Mouse (Mus musculus): Measurements from ENCODE around the gene Tmem160. TPM values are rescaled to one million over a fixed set of nuclear protein-coding genes. Genes with fewer than 3 reads are reported as not detected.

Tmem160 gene
- polyA plus RNA-seq, 1 experiment from 2014 or later: 71.4 TPM

GRCm38 (mm10) chr7:16471549-16471948 is 19.0 kb downstream of the Tmem160 start:
- Histone ChIP-seq H3K4me3 (ENCODE audit: low read depth, low read length) (no peak overlapping the region), H3K36me3 (ENCODE audit: control insufficient read depth, insufficient read depth, low read length) (no peaks in the 10 kb centered on the region), H3K27ac (replicated peaks; ENCODE audit: low read depth, low read length) (no peak overlapping the region), H3K4me2 (ENCODE audit: low read depth, severe bottlenecking) (no peak overlapping the region), H3K27me3 (ENCODE audit: control insufficient read depth, insufficient read depth, low read length) (peaks cover 52% of the 10 kb centered on the region), H3K9me3 (ENCODE audit: control insufficient read depth, low read length) (no peaks in the 10 kb centered on the region; the same call in 1 of the 2 replicates), H3K4me1 (ENCODE audit: control insufficient read depth, insufficient read depth, low read length) (peaks cover 4% of the 10 kb centered on the region; the same call in 1 of the 2 replicates), H3K9ac (ENCODE audit: low read length) (no peak overlapping the region)
- WGBS: 43% methylated on average over 9 of the region's 9 CpGs
- ATAC-seq (ENCODE audit: insufficient number of reproducible peaks, low FRiP score, low TSS enrichment, low read depth) (no peak), DNase-seq (ENCODE audit: low spot score) (peak; percentile 50)

- 7% methylated on average over 17 of the region's 17 CpGs for WGBS
Observed at GRCm38 (mm10) chr7:16472116-16472709, 19.6 kb downstream of the Tmem160 start.

GRCm38 (mm10) chr7:16473847-16474246 is 21.3 kb downstream of the Tmem160 start:
- Histone ChIP-seq H3K9me3 (ENCODE audit: control insufficient read depth, low read length) (peaks cover 2% of the 10 kb centered on the region; the same call in 1 of the 2 replicates), H3K27ac (replicated peaks; ENCODE audit: low read depth, low read length) (no peak overlapping the region), H3K4me1 (ENCODE audit: control insufficient read depth, insufficient read depth, low read length) (peaks cover 4% of the 10 kb centered on the region; the same call in 1 of the 2 replicates), H3K4me3 (ENCODE audit: low read depth, low read length) (no peak overlapping the region), H3K27me3 (ENCODE audit: control insufficient read depth, insufficient read depth, low read length) (peaks cover 64% of the 10 kb centered on the region), H3K9ac (ENCODE audit: low read length) (no peak overlapping the region), H3K4me2 (ENCODE audit: low read depth, severe bottlenecking) (no peak overlapping the region), H3K36me3 (ENCODE audit: control insufficient read depth, insufficient read depth, low read length) (no peaks in the 10 kb centered on the region)
- DNase-seq (ENCODE audit: low spot score) (no peak), ATAC-seq (ENCODE audit: insufficient number of reproducible peaks, low FRiP score, low TSS enrichment, low read depth) (no peak)
- 35% methylated on average over 8 of the region's 8 CpGs for WGBS

More at GRCm38 (mm10) chr7:16472116-16472709, 19.6 kb downstream of the Tmem160 start:
- Histone ChIP-seq H3K36me3 (ENCODE audit: control insufficient read depth, insufficient read depth, low read length) (no peaks in the 10 kb centered on the region), H3K4me1 (ENCODE audit: control insufficient read depth, insufficient read depth, low read length) (peaks cover 4% of the 10 kb centered on the region; the same call in 1 of the 2 replicates), H3K4me3 (ENCODE audit: low read depth, low read length) (no peak overlapping the region), H3K9me3 (ENCODE audit: control insufficient read depth, low read length) (peaks cover 2% of the 10 kb centered on the region; the same call in 1 of the 2 replicates), H3K27me3 (ENCODE audit: control insufficient read depth, insufficient read depth, low read length) (peaks cover 59% of the 10 kb centered on the region), H3K9ac (ENCODE audit: low read length) (no peak overlapping the region), H3K27ac (replicated peaks; ENCODE audit: low read depth, low read length) (no peak overlapping the region), H3K4me2 (ENCODE audit: low read depth, severe bottlenecking) (no peak overlapping the region)
- DNase-seq (ENCODE audit: low spot score) (no peak), ATAC-seq (ENCODE audit: insufficient number of reproducible peaks, low FRiP score, low TSS enrichment, low read depth) (no peak)

GRCm38 (mm10) chr7:16474445-16474844 is 21.9 kb downstream of the Tmem160 start:
- no peak for ATAC-seq (ENCODE audit: insufficient number of reproducible peaks, low FRiP score, low TSS enrichment, low read depth)
- WGBS: 6% methylated on average over 33 of the region's 33 CpGs
- H3K4me1 ChIP-seq (ENCODE audit: control insufficient read depth, insufficient read depth, low read length): peaks cover 4% of the 10 kb centered on the region; the same call in 1 of the 2 replicates
- no peaks in the 10 kb centered on the region for H3K36me3 ChIP-seq (ENCODE audit: control insufficient read depth, insufficient read depth, low read length)
- peaks cover 2% of the 10 kb centered on the region; the same call in 1 of the 2 replicates for H3K9me3 ChIP-seq (ENCODE audit: control insufficient read depth, low read length)
- no peak overlapping the region for H3K27ac ChIP-seq (replicated peaks; ENCODE audit: low read depth, low read length)
- DNase-seq (ENCODE audit: low spot score): peak; percentile 51
- H3K27me3 ChIP-seq (ENCODE audit: control insufficient read depth, insufficient read depth, low read length): peaks cover 64% of the 10 kb centered on the region
- H3K9ac ChIP-seq (ENCODE audit: low read length): no peak overlapping the region
- peak overlapping the region; percentile 38 for H3K4me2 ChIP-seq (ENCODE audit: low read depth, severe bottlenecking)
- H3K4me3 ChIP-seq (ENCODE audit: low read depth, low read length): peak overlapping the region; percentile 22; the same call in 1 of the 2 replicates

- H3K9ac ChIP-seq (ENCODE audit: low read length): no peak overlapping the region
- WGBS: 3% methylated on average over 23 of the region's 23 CpGs
- H3K4me2 ChIP-seq (ENCODE audit: low read depth, severe bottlenecking): no peak overlapping the region
- H3K36me3 ChIP-seq (ENCODE audit: control insufficient read depth, insufficient read depth, low read length): no peaks in the 10 kb centered on the region
- H3K27ac ChIP-seq (replicated peaks; ENCODE audit: low read depth, low read length): no peak overlapping the region
- H3K9me3 ChIP-seq (ENCODE audit: control insufficient read depth, low read length): peaks cover 2% of the 10 kb centered on the region; the same call in 1 of the 2 replicates
- H3K27me3 ChIP-seq (ENCODE audit: control insufficient read depth, insufficient read depth, low read length): peaks cover 64% of the 10 kb centered on the region
- no peak overlapping the region for H3K4me3 ChIP-seq (ENCODE audit: low read depth, low read length)
- peaks cover 4% of the 10 kb centered on the region; the same call in 1 of the 2 replicates for H3K4me1 ChIP-seq (ENCODE audit: control insufficient read depth, insufficient read depth, low read length)
- no peak for ATAC-seq (ENCODE audit: insufficient number of reproducible peaks, low FRiP score, low TSS enrichment, low read depth)
- no peak for DNase-seq (ENCODE audit: low spot score)
Observed at GRCm38 (mm10) chr7:16475321-16475720, 22.7 kb downstream of the Tmem160 start.

GRCm38 (mm10) chr7:16475764-16476599 is 23.4 kb downstream of the Tmem160 start:
- Histone ChIP-seq H3K9me3 (ENCODE audit: control insufficient read depth, low read length) (peaks cover 2% of the 10 kb centered on the region; the same call in 1 of the 2 replicates), H3K9ac (ENCODE audit: low read length) (no peak overlapping the region), H3K4me1 (ENCODE audit: control insufficient read depth, insufficient read depth, low read length) (peaks cover 4% of the 10 kb centered on the region; the same call in 1 of the 2 replicates), H3K27me3 (ENCODE audit: control insufficient read depth, insufficient read depth, low read length) (peaks cover 64% of the 10 kb centered on the region), H3K4me2 (ENCODE audit: low read depth, severe bottlenecking) (peak overlapping the region; percentile 46), H3K4me3 (ENCODE audit: low read depth, low read length) (peak overlapping the region; percentile 20; the same call in 1 of the 2 replicates), H3K27ac (replicated peaks; ENCODE audit: low read depth, low read length) (no peak overlapping the region), H3K36me3 (ENCODE audit: control insufficient read depth, insufficient read depth, low read length) (no peaks in the 10 kb centered on the region)
- 2% methylated on average over 59 of the region's 59 CpGs for WGBS
- DNase-seq (ENCODE audit: low spot score) (no peak), ATAC-seq (ENCODE audit: insufficient number of reproducible peaks, low FRiP score, low TSS enrichment, low read depth) (no peak)

- 2% methylated on average over 34 of the region's 34 CpGs for WGBS
- Histone ChIP-seq H3K36me3 (ENCODE audit: control insufficient read depth, insufficient read depth, low read length) (no peaks in the 10 kb centered on the region), H3K27ac (replicated peaks; ENCODE audit: low read depth, low read length) (no peak overlapping the region), H3K4me2 (ENCODE audit: low read depth, severe bottlenecking) (peak overlapping the region; percentile 46), H3K9me3 (ENCODE audit: control insufficient read depth, low read length) (peaks cover 2% of the 10 kb centered on the region; the same call in 1 of the 2 replicates), H3K9ac (ENCODE audit: low read length) (no peak overlapping the region), H3K4me1 (ENCODE audit: control insufficient read depth, insufficient read depth, low read length) (peaks cover 4% of the 10 kb centered on the region; the same call in 1 of the 2 replicates), H3K4me3 (ENCODE audit: low read depth, low read length) (peak overlapping the region; percentile 20; the same call in 1 of the 2 replicates), H3K27me3 (ENCODE audit: control insufficient read depth, insufficient read depth, low read length) (peaks cover 59% of the 10 kb centered on the region)
- ATAC-seq (ENCODE audit: insufficient number of reproducible peaks, low FRiP score, low TSS enrichment, low read depth) (no peak), DNase-seq (ENCODE audit: low spot score) (peak; percentile 50)
Observed at GRCm38 (mm10) chr7:16476600-16476989, 24.0 kb downstream of the Tmem160 start.

- ATAC-seq (ENCODE audit: insufficient number of reproducible peaks, low FRiP score, low TSS enrichment, low read depth): no peak
- H3K27me3 ChIP-seq (ENCODE audit: control insufficient read depth, insufficient read depth, low read length): peaks cover 50% of the 10 kb centered on the region
- 85% methylated on average over 8 of the region's 8 CpGs for WGBS
Observed at GRCm38 (mm10) chr7:16477628-16478027, 25.0 kb downstream of the Tmem160 start, which contains the start of gene Npas1. Gene Npas1, minus strand, starts transcription at chr7:16477728.

More at GRCm38 (mm10) chr7:16477628-16478027, 25.0 kb downstream of the Tmem160 start, which contains the start of gene Npas1:
- no peak for DNase-seq (ENCODE audit: low spot score)
- Histone ChIP-seq H3K4me3 (ENCODE audit: low read depth, low read length) (peak within 1 kb of the TSS; percentile 20; the same call in 1 of the 2 replicates), H3K4me1 (ENCODE audit: control insufficient read depth, insufficient read depth, low read length) (peaks cover 4% of the 10 kb centered on the region; the same call in 1 of the 2 replicates), H3K36me3 (ENCODE audit: control insufficient read depth, insufficient read depth, low read length) (no peaks in the 10 kb centered on the region), H3K9me3 (ENCODE audit: control insufficient read depth, low read length) (peaks cover 2% of the 10 kb centered on the region; the same call in 1 of the 2 replicates), H3K27ac (replicated peaks; ENCODE audit: low read depth, low read length) (no peak within 1 kb of the TSS), H3K9ac (ENCODE audit: low read length) (no peak within 1 kb of the TSS), H3K4me2 (ENCODE audit: low read depth, severe bottlenecking) (peak within 1 kb of the TSS; percentile 46)
